Mouse (Mus musculus): ENCODE results near the gene Rnf114.

The Rnf114 gene

GRCm38 (mm10) chr2:167474218-167474617 is 18.2 kb upstream of the Rnf114 start:
- in situ Hi-C loops (cut with MboI, MseI) = no loop called here

DNA sequence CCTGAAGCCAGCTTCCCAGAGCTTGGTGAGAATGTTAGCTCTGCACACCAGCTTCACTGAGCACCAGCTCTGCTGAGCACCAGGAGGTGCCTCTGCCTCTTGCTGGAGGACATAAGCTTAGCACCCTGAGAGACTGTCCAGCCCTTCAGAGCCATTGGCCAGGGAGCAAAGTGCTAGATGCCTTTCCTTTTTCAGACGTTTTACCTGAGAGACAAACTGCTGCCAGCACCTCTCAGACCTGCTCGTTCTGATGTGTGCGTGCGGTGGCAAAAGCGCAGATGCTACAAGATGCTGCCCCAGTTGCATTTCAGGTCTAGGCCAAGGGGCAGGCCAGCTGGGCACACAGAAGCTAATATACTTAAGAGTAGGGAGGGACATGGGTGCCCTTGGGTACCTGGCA is 16.8 kb upstream of the Rnf114 start:
- in situ Hi-C loops (cut with MboI, MseI) = no loop called here

DNA sequence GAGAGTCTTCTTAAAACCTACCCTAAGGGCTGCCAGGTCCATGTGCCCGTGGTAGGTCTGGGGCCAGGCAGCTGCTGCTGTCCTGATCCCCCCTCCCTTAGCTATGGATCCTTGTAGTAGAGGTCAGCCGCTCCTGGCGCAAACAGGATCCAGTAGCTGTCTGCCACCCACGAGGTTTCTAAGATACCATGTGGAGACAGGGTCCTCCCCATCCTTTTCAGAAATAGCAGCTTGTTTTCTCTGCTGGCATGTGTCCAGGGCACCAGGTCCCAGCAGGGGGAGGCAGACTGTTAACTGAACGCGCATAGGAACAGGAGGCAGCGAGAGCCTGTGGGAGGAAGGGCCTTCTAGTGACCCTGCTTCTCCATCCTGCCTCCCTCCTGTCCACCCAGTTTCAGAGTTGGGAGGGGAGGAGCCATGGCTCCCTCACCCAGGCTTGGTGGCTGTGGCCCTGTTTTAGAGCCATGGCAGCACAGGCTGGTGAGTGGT is 16.2 kb upstream of the Rnf114 start:
- in situ Hi-C loops (cut with MboI, MseI) = no loop called here

- in situ Hi-C loops (cut with MboI, MseI) = no loop called here
These were observed 15.7 kb upstream of the Rnf114 start for GRCm38 (mm10) chr2:167476762-167477161.

DNA sequence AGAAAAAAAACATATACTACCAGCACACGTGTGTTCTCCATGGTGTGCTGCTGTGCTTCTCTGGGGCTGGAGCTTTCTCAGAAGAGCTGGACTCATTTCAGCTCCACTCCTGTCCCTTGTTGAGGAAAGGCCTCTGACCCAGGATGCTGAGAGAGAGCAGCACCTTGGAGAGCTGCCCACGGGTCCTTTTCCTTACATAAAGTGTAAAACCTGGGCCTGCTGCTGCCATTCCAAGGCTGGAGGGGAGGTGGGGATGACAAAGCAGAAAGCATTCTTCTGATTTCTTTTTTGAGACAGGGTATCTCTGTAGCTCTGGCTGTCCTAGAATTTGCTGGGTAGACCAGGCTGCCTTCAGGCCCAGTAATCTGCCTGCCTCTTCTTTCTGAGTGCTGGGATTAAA is 14.3 kb upstream of the Rnf114 start:
- in situ Hi-C loops (cut with MboI, MseI) = no loop called here

DNA sequence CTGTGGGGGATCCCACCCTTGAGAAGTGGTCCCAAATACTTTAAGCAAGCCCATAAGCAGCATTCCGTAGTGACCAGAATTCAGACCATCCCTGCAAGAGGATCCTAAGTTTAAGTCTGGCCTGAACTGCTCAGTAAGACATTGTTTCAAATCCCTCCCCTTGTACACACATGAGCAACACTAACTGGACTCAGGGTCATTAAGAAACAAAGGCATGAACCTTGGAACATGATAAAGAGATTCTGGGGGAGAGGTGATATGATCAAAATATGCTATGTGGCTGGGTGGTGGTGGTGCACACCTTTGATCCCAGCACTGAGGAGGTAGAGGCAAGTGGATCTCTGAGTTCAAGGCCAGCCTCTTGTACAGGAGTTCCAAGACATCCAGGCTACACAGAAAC is 12.9 kb upstream of the Rnf114 start:
- in situ Hi-C loops (cut with MboI, MseI) = no loop called here

DNA sequence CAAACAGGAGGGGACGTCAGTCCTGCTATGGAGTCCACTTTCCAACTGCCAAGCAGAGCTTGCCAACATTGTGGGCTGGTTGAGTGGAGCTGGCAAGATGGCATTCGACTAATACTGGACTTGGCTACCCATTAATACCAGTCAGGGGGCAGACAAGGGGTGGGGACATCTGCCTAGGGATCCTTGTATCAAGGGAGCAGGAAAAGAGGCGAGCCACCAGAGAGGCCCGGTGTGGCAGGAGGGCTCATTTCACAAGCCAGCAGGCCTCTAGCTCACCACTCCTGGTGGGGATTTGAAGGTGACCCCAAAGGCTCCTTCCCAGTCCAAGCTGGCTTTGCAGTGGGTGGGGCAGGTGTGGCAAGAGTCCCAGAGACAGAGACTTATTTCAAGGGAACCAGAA is 9.8 kb upstream of the Rnf114 start:
- in situ Hi-C loops (cut with MboI, MseI) = no loop called here

DNA sequence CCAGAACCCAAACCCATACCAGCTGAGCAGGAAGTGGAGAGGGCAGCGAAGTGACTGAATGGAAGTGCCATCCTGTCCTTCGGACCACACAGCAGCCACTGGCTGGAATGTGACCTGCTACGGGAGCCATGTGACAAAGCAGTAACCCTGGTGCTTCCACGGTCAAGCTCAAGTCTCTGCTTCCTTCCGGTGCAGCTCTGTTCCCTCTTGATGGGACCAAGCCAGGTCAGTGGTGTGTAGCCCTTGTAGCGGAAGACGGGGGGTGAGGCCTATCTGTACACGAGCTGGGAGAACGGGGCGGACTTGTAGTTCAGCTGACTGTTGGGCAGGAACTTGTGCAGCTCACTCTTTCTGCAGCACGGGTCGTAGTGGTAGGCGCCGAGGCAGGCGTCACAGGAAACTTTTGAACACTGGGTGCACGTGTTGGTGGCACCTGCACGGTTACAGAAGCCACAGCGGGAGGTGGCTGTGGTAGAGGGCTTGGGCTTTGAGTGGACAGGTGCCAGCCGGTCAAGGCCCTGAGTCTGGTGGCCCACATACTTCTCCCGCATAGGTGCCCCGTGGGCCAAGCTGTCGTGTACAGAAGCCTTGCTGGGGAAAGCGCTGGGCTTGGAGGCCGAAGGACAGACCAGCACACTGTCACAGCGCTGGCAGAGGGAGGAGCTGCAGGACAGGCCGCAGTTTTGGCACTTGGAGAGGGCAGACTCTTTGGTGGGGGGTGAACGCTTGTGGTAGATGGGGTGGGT is 9.2 kb upstream of the Rnf114 start:
- in situ Hi-C loops (cut with MboI, MseI) = no loop called here

DNA sequence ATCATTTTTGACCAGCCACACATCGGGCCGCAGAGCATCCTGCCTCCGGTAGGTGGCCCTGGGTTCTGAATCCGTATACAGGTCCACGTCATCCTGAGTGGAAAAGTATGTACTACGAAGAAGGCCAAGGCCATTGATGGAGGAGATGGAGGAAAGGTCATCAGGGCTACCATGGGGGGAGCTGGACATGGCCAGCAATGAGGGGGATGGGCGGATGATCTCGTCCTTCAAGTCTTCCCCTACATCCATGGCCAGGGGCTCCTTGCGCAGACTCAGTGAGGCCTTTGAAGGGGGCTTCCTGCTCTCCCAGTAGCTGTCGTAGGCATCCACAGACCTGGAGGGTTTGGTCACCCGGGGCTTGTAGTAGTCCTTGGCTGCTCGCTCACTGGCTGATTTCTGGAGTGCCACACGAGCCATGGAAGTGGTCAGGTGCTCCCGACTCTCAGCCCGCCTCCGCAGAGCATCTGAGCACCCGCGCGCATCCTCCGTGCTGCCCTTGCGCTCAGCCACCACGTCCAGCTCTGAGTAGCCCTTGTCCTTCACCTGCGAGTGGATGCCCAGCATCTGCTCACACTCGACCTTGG is 8.5 kb upstream of the Rnf114 start:
- in situ Hi-C loops (cut with MboI, MseI) = no loop called here

GRCm38 (mm10) chr2:167484932-167485331 is 7.5 kb upstream of the Rnf114 start:
- in situ Hi-C loops (cut with MboI, MseI) = no loop called here

DNA sequence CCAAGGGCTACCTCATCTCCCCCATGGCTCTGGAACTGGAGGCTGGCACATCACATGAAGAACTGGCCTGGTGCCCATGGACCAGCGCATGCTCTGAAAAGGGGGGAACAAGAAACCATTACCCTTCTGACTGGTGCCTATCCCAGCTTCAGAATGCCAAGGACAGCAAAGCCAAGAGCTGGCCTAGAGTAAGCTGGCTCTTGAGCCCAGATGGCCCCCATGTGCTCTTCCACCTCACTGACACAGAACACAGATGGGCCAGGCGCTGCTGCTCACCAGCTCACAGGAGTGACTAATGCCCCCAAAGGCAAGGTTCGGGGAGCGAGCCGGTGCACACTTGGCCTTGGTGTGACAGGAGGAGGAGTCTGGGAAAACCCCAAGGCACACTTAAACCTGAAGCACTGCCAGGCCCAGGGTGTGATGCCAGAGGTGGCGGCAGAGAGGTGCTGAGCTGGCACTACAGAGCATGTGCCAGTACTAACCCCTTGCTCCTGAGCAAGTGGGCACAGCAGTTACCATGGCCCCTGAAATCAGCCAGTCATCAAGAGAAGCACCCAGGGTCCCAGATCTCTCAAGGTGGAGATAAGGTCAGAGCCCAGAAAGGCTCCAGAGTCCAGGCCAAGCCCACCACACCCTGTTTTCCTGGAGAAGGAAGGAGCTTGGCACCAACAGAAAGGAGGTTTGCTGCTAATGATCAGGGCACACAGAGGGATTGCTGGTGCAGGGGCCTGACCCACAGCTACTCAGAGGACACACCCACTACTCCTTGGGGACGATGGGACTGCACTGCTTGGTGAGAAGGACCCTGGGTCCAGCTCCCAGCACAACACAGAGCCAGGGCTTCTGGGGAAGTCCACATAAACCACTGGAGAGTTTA is 6.7 kb upstream of the Rnf114 start:
- in situ Hi-C loops (cut with MboI, MseI) = no loop called here

GRCm38 (mm10) chr2:167486573-167486972 is 5.9 kb upstream of the Rnf114 start:
- in situ Hi-C loops (cut with MboI, MseI) = no loop called here

GRCm38 (mm10) chr2:167487551-167487950 is 4.9 kb upstream of the Rnf114 start:
- in situ Hi-C loops (cut with MboI, MseI) = no loop called here

DNA sequence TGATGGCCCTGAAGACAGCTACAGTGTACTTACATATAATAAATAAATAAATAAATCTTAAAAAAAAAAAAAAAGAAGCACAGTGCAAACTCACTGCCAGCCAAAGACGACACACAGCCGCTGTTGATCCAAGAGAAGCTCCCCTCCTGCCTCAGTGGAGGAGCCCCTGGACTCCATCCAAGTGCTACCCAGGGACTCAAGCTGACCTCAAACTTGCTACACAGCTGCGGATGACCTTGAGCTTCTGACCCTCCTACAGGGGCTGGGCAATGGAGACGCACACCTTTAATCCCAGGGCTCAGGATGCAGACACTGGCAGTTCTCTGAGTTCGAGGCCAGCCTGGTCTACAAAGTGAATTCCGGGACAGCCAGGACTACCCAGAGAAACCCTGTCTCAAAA is 4.5 kb upstream of the Rnf114 start:
- in situ Hi-C loops (cut with MboI, MseI) = no loop called here

- in situ Hi-C loops (cut with MboI, MseI) = no loop called here
These were observed 1.5 kb upstream of the Rnf114 start for GRCm38 (mm10) chr2:167490813-167491525.

- in situ Hi-C loops (cut with MboI, MseI) = no loop called here
These were observed 530 bp downstream of the Rnf114 start, which contains the start of gene Spata2 for GRCm38 (mm10) chr2:167492713-167493636. Gene Spata2, minus strand, starts transcription at chr2:167492887.

DNA sequence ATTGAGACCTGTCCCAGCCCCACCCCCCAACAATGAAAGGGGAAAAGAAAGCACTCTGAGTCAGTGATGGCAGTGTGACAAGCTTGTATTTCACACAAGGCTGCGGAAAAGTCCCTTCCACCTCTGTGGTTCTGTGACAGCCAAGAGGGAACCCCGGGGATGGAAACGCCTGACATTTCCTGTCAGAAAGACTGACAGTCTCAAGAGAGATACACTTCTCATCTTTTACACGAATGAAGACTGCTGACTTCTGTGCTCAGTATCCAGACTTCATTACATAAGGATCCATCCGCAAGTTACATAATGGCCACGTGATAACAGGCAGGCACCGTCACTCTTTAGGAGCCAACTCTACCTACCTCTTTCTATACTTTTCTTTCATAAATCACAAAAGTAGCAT is 4.0 kb downstream of the Rnf114 start:
- in situ Hi-C loops (cut with MboI, MseI) = no loop called here

DNA sequence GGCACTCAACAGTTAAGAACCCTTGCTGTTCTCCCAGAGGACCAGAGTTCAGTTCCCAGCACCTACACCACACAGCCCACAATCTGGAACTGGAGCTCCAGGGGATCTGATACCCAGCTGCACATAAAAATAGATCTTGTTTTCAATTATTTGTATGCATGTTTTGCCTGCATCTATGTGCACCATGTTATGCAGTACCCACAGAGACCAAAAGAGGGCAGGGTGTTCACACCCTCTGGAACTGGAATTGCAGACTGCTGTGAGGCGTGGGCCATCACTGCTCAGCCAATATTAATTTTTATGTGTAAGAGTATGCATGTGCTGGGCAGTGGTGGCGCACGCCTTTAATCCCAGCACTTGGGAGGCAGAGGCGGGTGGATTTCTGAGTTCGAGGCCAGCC is 4.8 kb downstream of the Rnf114 start:
- in situ Hi-C loops (cut with MboI, MseI) = no loop called here

- in situ Hi-C loops (cut with MboI, MseI) = loop anchor here (5.0 kb wide), 1 partner anchor 440 kb away; the partner anchor contains the start of gene Znfx1
These were observed 10.3 kb downstream of the Rnf114 start for GRCm38 (mm10) chr2:167502554-167503252.
